Mouse (Mus musculus) common myeloid progenitor, adult 5-6 weeks (primary cell): ENCODE data around the gene Mamdc2. TPM values are rescaled to one million over a fixed set of nuclear protein-coding genes. Genes with fewer than 3 reads are reported as not detected.
"Not testable (repeated sequence)": the region's sequence is repeated elsewhere in the genome, so short reads cannot be mapped to it uniquely, and the experiment has no call there.

Source experiments
- ATAC-seq: replicated peaks from 2 replicates; pipeline ENCODE4 v1.8.0; 2016; ENCODE audit warnings: low read depth, mild to moderate bottlenecking, moderate TSS enrichment, inconsistent platforms; ENCODE audit not compliant: poor library complexity, severe bottlenecking
- total RNA-seq: library from RNA; stranded (forward); fragments of 200-1000, 187-1606 nt; gene quantifications from 2 replicates; pipeline ENCODE4 v1.2.3, GENCODE M21; 2017

Gene Mamdc2
- 0.34 and 1.4 TPM in 2 replicates for total RNA-seq

GRCm38 (mm10) chr19:23447988-23448497, at the start of gene Mamdc2:
Mamdc2 (minus strand) TSS chr19:23448442.
- ATAC-seq: no peak; the same call in 1 of the 2 replicates

- no peak for ATAC-seq
These were observed 49.8 kb upstream of the Mamdc2 start for GRCm38 (mm10) chr19:23498011-23498410.

GRCm38 (mm10) chr19:23497171-23497917, 49.1 kb upstream of the Mamdc2 start:
- no peak for ATAC-seq

GRCm38 (mm10) chr19:23496536-23496935, 48.3 kb upstream of the Mamdc2 start:
- ATAC-seq: no peak

- peak; percentile 73 for ATAC-seq
These were observed 44.4 kb upstream of the Mamdc2 start for GRCm38 (mm10) chr19:23492663-23493062.

- not testable (repeated sequence) for ATAC-seq
These were observed 42.5 kb upstream of the Mamdc2 start for GRCm38 (mm10) chr19:23490703-23491102.

GRCm38 (mm10) chr19:23489780-23490179, 41.5 kb upstream of the Mamdc2 start:
- peak; percentile 82 for ATAC-seq

GRCm38 (mm10) chr19:23487421-23487820, 39.2 kb upstream of the Mamdc2 start:
- no peak for ATAC-seq

GRCm38 (mm10) chr19:23486631-23487270, 38.5 kb upstream of the Mamdc2 start:
- ATAC-seq: no peak

- ATAC-seq: no peak
These were observed 37.8 kb upstream of the Mamdc2 start for GRCm38 (mm10) chr19:23485940-23486600.

GRCm38 (mm10) chr19:23482571-23482970, 34.3 kb upstream of the Mamdc2 start:
- not testable (repeated sequence) for ATAC-seq

- no peak for ATAC-seq
These were observed 31.3 kb upstream of the Mamdc2 start for GRCm38 (mm10) chr19:23479597-23479967.

GRCm38 (mm10) chr19:23478895-23479596, 30.8 kb upstream of the Mamdc2 start:
- ATAC-seq: peak; percentile 52; the same call in 1 of the 2 replicates

- ATAC-seq: 0 out of 2 replicates have a peak, but pooled peaks have one; percentile 39
These were observed 29.6 kb upstream of the Mamdc2 start for GRCm38 (mm10) chr19:23477826-23478225.

- ATAC-seq: peak; percentile 65
These were observed 19.6 kb upstream of the Mamdc2 start for GRCm38 (mm10) chr19:23467866-23468265.

GRCm38 (mm10) chr19:23467011-23467410, 18.8 kb upstream of the Mamdc2 start:
- ATAC-seq: peak; percentile 83

- ATAC-seq: no peak
These were observed 9.2 kb upstream of the Mamdc2 start for GRCm38 (mm10) chr19:23457492-23457891.

GRCm38 (mm10) chr19:23451361-23451760, 3.1 kb upstream of the Mamdc2 start:
- peak; percentile 33 for ATAC-seq

- ATAC-seq: peak; percentile 59
These were observed 838 bp downstream of the Mamdc2 start for GRCm38 (mm10) chr19:23447221-23447987.
